Mouse (Mus musculus): Measurements from ENCODE around the gene Hcfc1.

Gene Hcfc1

DNA sequence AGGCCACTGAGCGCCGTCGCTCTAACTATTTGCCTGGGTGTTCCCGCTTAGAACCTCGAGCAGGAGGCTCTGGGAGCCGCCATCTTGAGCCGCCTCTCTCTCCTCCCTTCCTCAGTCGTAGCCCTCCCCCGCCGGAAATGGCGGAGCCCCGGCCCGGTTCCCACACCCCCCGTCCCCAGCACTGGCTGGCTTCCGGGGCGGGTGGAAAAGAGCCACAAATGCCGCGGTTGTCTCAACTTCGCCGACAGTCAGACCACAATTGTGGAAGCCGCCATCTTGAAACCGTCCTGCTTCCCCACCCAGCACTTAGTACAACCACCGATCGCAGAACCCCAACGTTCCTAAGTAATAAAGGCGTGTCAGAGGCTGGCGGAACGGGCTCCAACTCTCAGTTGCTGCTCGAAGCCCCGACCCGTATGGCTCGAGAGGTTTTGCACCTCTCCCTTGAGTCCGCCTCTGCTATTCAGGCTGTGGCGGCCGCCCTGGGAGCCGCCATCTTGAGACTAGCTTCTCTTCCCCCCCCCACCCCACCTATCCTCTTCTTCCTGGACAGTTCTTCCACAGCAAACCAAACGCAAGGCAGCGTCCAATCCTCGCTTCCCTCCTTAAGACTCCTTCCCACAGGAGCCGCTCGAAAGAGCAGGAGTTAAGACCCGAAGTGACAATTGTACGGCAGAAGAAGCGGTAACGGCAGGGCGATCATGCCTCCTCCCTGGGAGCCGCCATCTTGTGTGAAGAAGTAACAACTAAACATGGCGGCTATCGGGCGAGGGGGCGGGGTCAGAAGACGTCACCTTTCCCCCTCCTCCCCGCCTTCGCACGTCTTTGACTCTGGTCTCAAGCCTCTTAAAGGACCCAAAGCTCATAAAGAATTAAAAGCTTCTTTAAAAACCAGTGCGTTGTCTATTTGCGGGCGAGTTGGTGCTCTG lies at the start of gene Hcfc1:
Gene Hcfc1, minus strand, starts transcription at position 110 of the 929 bp plus-strand sequence.
- DNase-seq: peak; percentile 90

DNA sequence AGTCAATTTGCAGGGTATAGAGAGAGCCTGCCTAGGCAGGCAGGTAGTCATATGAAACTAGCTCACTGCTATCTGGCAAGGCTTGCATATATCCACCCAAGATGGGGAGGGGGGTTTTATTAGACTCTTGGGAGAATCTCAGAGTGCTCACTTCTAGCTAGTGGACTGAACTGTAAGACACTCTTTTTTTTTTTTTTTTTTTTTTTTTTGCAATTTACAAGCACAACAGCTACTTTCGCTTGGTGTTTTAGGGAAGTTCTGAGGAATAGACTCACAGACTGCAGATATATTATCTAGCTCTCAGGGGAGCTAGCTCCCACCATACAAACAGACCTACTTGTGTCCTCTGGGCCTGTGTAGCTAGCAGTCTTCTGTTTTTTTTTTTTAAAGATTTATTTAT lies 48.4 kb upstream of the Hcfc1 start:
- DNase-seq: no peak

DNA sequence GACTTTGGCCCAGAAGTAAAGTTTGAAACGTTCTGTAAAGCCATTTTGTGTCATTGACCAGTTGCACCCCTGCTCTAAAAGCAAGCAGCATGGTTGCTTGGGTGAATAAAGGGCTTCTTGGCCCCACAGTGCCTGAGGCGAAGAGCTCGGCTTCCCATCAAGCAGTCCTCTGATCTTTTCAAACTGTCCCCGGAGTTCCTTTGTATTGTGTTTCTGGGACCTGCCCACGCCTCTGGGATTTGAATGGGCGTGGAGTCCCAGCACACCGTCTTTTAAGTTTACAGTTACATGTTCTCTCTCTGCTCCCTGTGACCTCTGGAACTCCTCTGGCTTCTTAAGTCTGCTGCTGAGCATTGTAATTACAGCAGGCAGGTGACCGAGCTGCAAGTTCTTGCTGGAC lies 41.9 kb upstream of the Hcfc1 start:
- no peak for DNase-seq

DNA sequence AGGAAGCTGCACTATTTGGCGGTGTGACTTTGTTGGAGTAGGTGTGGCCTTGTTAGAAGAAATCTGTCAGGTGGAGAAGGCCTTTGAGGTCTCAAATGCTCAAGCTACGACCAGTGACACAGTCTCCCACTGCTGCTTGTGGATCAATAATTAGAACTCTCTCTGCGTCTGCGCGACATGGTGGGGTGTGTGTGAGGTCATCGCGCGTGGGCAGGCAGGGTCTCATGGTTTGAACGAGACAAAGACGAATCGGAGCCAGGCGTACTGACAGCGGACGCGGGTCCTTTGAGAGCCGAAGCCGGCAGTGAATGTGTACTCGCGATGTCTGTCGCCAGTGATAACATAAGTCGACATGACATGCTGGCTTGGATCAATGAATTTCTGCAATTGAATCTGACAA lies 40.2 kb upstream of the Hcfc1 start:
- DNase-seq: no peak

DNA sequence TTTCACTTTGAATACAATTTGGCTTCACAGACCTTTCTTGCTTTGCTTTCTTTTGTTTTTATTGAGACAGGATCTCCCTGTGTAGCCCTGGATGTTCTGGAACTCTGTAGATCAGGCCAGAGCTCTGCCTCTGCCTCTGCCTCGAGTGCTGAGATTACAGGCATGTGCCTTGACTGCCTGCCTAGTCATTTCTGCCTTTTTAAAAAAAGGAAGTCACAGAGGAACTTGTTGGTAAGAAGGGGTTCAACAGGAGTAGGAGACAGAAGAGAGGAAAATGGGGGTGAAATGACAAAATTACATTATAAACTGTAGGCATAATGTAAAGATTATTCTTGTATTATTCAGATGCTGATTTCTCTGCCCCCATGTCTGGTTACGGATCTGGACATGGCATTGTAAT lies 37.5 kb upstream of the Hcfc1 start:
- DNase-seq: no peak

DNA sequence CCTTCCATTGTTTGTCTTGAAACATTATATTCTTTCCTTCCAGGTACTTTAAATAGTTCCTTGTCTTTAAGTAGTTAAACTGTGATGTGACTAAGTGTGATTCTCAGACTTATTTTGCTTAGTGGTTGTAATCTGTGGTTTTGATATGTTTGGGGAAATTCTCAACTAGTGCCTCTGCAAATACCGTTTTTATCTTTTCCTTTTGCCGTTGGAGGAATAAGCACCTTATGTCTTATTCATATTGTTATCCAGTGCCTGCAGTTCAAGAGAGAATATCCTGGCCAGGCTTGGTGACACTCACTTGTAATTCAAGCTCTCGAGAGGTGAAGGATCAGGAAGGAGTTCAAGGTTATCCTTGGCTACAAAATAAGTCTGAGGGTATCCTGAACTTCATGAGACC lies 34.9 kb upstream of the Hcfc1 start:
- DNase-seq: no peak

DNA sequence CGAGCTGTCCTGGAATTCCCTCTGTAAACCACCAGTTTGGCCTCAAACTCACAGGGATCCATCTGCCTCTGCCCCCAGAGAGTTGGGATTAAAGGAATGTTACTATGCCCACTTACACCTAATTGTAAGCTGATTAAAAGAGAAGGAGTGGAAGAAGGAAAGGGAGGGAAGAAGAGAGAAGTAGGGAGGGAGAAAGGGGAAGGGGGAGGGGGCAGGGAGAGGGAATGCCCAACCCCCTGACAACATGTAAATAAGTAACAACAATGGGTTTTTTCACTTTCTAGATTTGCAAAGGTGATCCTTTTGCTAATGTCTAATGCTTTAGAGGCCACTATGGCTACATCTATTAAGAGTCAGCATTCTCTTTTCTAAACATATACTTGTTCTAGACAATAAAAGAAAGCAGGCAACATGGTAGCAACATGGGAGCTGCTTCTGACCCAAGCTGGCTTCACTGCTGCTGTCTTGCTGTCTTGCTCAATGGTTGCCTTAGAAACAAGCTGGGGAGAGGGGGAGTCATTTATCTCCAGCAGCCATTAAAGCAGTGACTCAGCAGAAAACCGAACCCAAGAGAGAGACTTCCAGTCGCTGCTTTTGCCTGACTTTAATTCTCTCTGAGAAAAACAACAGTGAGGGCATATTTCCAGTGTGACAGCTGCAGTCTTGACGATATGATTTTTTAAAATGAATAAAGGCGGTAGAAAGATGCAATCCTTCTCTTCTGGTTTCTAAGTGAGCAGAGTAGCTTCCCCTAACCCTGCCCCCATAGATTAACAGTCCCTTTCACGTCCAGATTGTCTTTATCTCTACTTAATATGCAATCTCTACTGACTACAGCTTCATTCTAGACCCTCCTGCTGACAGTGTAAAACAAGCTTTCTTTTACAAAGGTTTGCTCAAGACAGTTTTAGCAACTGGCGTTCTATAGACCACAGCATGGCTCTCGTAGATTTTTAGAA lies 33.0 kb upstream of the Hcfc1 start:
- peak; percentile 2 for DNase-seq

DNA sequence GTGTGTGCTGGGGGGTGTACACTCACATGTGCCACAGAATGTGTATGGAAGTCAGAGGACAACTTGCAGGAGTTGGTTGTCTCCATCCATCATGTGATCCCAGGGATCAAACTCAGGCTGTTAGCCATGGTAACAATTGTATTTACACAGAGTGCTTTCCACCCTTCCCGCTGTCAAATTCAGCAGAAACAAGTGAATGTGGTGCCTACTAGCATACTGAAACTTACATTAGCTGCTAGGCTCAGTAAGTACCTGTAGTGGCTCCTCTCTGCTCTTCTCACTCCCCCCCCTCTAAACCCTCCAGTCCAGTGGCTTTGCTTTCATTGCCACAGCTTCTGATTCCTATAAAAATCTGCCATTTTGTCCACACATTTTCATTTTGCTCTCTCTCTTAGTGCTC lies 11.6 kb upstream of the Hcfc1 start:
- no peak for DNase-seq

DNA sequence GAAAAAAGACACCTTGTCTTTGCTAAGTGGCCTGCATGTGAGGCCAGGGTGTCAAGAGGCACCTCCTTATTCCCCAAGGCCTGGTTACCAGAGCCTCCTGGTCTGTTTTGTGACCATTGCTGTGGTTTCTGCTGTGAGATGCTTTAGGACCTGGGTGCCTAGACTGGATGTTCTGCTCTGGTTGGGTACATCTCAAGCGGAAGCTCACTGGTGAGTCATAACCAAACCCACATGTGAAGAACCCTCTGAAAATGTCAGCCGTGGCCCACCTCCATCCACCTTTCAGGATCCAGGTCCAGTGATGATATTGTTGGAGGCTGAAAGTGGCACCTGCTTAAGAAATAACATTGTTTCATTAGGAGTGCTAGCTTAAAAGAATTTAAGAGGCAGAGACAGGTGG lies 10.1 kb upstream of the Hcfc1 start:
- no peak for DNase-seq

DNA sequence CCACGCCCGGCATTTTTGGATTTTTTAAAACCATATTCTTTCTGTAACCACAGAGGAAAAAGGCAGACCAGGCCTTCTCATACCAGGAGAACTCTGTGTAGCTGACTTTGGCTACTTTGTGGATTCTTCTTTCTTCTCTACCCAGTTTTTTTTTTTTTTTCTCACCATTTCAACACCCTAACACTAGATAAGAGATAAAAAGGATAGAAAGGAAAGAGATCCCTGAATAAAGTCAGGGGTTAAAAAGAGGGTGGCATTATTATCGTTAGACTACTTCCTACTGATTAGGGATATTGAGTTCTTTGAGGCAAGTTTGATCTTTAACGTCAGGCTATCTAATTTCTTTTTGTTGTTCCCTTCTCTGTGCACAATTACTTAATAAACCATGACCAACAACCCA lies 6.6 kb upstream of the Hcfc1 start:
- no peak for DNase-seq

DNA sequence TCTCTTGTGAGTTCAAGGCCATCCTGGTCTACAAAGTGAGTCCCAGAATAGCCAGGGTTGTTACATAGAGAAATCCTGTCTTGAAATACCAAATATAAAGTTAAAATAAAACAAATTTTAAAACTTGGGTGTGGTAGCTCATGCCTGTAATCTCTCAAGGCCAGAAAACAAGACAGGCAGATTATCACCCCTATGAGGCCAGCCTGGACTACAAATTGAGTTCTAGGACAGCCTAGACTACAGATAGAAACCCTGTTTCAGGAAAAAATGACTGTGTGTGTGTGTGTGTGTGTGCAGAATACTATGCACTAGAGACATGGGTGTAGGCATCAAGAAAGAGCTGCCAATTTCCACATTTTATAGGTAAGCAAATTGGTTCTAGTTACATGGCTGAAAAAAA lies 4.6 kb upstream of the Hcfc1 start:
- DNase-seq: no peak

DNA sequence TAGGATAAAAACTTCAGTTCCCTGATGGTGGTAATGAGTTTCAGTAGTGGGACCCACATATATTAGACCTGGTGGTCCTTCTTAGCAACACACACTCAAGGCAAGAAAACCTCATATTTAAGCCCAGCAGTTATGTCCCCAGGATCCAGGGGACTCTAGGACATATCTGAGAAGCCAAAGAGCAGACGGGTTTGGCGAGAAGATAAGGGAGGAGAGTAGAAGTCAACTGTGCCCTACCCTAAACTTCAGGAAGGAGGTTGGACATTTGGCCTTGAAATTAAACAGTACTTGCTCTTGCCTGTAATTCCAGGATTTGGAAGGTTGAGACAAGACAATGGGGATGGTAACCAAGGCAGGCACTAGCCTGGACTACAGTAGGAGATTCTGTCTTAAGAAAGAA lies 3.6 kb upstream of the Hcfc1 start:
- no peak for DNase-seq

DNA sequence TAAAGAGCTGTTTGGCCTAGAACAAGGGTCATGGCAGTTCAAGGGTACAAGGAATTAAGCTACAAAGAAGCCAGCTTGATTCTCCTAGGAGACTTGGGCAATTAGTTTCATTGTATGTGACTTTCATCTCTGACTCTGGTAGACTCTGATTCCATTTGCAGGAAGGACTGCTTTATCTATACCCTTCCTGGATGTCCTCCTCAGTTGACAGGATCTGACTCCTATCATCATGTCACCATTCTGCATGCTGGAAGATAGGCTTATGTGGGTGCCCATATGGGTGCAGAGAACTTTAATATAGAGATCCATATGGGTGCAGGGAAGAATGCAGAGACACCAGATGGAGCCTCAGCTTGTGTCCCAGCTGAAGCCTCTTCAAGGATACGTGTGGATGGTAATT lies 3.0 kb upstream of the Hcfc1 start:
- no peak for DNase-seq

DNA sequence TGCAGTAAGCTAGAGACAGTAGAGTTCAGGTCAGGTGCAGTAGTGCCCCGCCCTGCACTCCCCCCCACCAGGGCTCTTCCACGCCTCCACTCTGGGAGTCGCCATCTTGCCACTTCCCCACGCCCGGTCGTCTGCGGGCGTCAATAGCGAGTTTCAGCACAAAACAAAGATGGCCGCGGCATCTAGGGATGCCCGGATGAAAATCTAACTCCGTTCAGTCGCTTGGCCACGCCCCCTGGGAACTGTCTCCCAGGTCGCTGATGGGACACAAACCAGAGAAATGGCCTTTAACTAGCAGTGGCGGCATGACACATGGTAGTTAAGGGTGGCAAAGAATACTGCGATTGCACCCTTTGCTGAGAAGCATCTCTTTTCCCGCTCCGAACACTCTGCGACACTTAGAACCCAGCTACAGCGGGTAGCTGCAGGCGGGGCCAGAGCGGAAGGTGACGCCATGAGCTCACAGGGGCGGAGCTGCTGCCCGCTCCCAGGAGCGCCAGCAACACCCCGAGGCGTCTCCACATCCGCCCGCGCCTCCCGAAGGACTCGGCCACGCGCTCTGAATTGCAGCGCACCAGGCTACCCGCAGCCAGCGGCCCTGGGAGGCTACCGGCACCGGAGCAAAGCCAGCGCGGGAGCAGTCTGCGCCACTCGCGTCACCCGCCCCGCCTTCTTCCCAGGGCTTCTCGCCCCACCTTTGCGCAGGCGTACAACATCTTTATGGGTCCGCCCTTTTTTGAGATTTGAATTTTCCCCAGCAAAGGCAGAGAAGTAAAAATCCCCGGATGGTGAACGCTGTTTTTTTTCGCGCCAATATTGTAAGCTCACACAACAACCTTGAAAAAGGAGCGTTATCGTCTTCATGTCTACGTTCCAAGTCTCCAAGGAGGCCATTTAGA lies 1.3 kb upstream of the Hcfc1 start:
- peak; percentile 86 for DNase-seq

DNA sequence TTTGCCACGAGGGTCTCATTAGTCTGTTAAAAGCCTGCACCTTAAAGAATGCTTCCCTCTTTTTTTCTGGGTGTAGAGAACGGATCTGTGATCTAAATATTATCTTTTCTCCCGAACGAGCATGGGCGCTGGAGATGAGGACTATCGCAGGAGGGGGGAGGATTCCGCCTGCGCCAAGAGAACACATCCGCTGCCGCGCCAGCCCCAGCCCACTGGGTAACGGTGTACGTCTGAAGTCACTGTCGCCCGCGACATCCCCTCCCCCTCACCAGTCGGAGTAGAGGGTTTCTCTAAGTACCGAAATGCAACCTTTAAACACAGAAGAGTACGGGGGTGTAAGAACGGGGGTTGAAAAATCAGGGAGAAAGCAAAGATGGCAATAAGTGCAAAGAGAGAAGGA lies 850 bp downstream of the Hcfc1 start:
- DNase-seq: peak; percentile 49

DNA sequence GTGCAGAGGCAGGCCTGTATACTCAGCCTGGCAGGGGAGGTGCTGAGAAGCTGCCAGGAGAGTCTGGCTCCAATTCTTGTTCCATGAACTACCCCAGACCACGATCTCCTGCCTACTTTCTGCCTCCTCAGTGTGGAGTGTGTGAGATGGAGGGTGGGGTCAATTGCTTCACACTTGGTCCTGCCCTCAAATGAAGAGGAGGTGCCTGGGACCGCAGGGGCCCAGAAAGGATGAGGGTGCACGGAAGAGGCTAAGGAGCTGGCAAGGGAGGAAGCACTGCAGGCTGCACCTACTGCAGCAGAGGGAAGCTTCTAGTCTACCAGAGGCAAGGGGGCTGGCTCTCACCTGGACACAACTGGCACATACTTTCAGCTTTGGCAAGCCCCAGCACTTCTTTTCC lies 1.8 kb downstream of the Hcfc1 start:
- DNase-seq: peak; percentile 28

DNA sequence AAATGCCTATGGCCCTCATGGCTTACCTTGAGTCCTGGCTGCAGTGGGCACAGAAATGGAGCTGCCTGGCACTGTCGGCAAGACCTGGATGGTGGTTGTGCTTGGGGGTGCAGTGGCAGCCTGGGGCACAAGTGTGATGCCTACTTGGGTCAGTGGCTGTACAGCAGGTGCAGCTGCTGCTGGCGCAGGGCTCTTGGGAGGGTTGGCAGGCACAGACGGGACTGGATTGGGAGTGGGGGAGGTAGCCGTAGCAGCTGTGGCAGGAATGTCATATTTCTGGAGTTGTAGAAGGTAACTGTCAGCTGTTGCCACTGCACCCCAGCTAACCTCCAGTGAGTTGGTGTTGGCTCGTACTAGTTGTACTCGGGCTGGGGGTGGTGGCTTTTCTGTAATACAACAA lies 11.2 kb downstream of the Hcfc1 start:
- DNase-seq: no peak

DNA sequence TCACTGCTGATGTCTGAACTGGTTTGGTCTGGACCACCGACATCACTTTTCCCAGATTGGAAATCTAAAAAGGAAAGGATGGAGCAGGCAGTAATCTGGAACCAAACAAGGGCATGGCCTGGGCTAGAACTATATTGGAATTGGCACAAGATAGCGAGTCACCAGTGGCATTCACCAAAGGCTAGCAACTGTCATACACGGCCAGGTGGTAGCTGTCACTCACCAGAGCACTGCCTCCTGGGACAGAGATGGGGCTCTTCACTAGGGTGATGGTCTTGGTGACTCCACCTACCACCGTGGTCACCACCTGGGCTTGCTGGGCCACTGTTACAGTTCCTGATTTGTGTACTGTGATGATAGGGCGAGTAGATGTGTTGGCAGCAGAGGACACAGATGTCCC lies 13.6 kb downstream of the Hcfc1 start:
- DNase-seq: no peak

DNA sequence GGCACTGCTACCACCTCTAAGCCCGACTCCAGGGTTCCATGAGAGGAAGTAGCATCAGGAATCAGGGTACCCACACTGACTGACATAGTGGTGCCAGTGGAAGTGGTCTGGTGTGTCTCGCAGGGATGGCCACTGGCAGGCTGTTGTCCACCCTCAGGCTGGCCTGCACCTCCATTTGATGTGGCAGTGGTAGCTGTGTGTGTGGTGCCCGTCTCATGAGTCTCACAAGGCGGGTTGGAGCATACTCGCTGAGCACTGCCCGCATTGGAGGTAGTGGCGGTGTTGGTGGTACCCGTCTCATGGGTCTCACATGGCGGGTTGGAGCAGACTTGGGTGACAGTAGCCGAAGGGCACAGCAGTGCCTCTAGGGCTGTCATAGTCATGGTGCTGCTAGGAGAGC lies 16.8 kb downstream of the Hcfc1 start:
- no peak for DNase-seq

DNA sequence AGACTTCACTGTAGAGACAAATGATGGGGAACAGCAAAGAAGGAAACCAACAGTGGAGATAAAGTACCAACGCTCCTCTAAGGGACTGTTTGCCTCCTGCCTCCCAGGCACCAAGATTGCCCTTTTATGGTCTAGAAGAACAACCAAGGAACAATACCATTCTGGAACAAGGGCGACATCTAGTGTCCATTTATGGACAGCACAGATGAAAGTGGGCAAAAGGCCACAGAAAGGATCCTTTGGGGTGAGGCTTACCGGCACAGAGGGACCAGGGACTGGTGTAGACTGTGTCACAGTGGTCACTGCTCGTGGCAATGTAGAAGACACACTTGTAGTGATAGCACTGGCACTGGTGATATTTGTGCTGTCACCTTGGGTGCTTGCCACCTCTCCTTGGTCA lies 17.5 kb downstream of the Hcfc1 start:
- peak; percentile 54 for DNase-seq

DNA sequence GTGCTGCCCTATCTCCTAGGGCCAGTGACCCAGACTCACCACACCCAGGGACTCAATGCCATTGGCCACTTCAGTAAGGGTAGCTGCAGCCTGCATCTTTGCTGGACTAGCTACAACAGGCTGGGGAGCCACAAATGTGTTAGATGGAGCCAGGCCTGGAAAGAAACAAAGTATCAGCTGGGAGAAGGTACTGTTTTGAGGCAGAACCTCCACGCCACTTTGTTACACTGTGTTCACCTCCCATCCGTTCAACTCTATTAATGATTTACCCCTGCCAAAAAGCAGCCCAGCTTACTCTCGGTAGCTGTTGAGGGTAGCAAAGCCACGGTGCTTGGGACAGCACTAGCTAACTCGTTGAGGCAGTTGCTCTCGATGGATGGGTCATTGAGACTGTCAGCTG lies 19.3 kb downstream of the Hcfc1 start:
- no peak for DNase-seq

DNA sequence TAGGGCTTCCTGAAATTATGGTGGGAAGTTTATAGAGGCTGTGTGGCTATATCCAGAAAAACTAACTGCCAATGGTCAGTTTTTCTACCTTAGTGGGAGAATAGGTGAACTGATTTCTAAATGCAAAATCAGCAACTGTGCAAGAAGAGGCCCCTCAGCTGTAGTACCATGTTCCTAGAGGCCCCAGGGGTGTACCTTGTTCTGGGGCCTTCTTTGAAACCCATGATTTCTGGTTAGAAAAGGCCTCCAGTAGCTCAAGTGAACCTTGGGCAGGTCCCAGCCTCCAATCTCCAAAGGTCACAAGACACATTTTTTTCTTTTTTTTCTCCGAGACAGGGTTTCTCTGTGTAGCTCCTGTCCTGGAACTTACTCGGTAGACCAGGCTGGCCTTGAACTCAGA lies 23.9 kb downstream of the Hcfc1 start:
- DNase-seq: no peak

DNA sequence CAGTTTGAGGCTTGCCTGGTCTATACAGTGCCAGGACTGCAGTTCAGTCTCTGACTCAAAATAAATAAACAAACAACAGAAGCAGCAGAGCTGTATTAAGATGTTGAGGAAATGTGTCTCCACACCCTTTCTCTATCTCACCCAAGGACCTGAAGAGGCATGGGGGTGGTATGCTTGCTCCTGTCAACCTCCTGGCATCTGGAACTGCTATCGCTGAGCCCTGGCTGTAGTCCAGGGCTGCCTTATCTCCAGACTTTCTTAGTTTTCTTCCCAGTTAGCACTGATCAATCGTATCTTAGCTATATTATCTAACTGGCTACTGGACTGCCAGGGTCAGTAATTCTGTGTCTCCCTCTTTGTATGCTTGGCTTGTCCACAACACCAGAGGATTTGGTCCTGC lies 24.3 kb downstream of the Hcfc1 start:
- no peak for DNase-seq
